25 mouse cellular contexts compared by ENCODE assay signal in genomic region chrX:120050604-120051003, GRCm38 (mm10).
DNase-seq lines count a peak whose midpoint lies in the region; ATAC-seq and TF ChIP-seq lines count a peak whose summit lies in the region.
"Had no signal": no experiment of that assay in that cellular context is flagged by ENCODE, and none has a peak within 500 bp of the region (broad histone marks: within the 10 kb centered on the region; RNA-seq: fewer than 3 reads in every experiment).

No protein-coding gene starts in this region.

- H3K4me3 ChIP-seq in kidney, embryonic 14.5 days (ENCODE audit: low read length) = no peak overlapping the region
- no peak overlapping the region for H3K4me3 ChIP-seq in liver, postnatal 0 days (ENCODE audit: low read depth, low read length)
- H3K4me3 ChIP-seq in liver, embryonic 11.5 days (ENCODE audit: low read depth, low read length) = no peak overlapping the region
- H3K4me3 ChIP-seq: embryonic facial prominence, embryonic 10.5 days; embryonic facial prominence, embryonic 12.5 days; forebrain, embryonic 13.5 days had no signal

- no peak overlapping the region for H3K27ac ChIP-seq in kidney, embryonic 14.5 days (ENCODE audit: low read depth, low read length)
- H3K27ac ChIP-seq in liver, postnatal 0 days (ENCODE audit: low read depth) = no peak overlapping the region
- no peak overlapping the region for H3K27ac ChIP-seq in liver, embryonic 11.5 days (ENCODE audit: low read depth, low read length)
- H3K27ac ChIP-seq: embryonic facial prominence, embryonic 10.5 days; embryonic facial prominence, embryonic 12.5 days; forebrain, embryonic 13.5 days had no signal

- H3K4me2 ChIP-seq in kidney, embryonic 14.5 days (replicated peaks; ENCODE audit: low read depth, low read length) = no peak overlapping the region
- no peak overlapping the region for H3K4me2 ChIP-seq in liver, postnatal 0 days (ENCODE audit: low read depth, low read length)
- no peak overlapping the region for H3K4me2 ChIP-seq in liver, embryonic 11.5 days
- H3K4me2 ChIP-seq: embryonic facial prominence, embryonic 12.5 days; forebrain, embryonic 13.5 days had no signal

- no peaks in the 10 kb centered on the region for H3K9me3 ChIP-seq in kidney, embryonic 14.5 days (ENCODE audit: control insufficient read depth, low read length)
- H3K9me3 ChIP-seq in liver, postnatal 0 days (ENCODE audit: low read length) = no peaks in the 10 kb centered on the region
- H3K9me3 ChIP-seq in liver, embryonic 11.5 days (ENCODE audit: control insufficient read depth, low read length) = no peaks in the 10 kb centered on the region
- H3K9me3 ChIP-seq: embryonic facial prominence, embryonic 10.5 days; embryonic facial prominence, embryonic 12.5 days; forebrain, embryonic 13.5 days; G1E had no signal

- no peak overlapping the region for H3K9ac ChIP-seq in kidney, embryonic 14.5 days (ENCODE audit: low read depth, low read length)
- H3K9ac ChIP-seq in liver, postnatal 0 days (replicated peaks) = no peak overlapping the region
- H3K9ac ChIP-seq in liver, embryonic 11.5 days (ENCODE audit: low read depth, low read length) = no peak overlapping the region
- H3K9ac ChIP-seq: embryonic facial prominence, embryonic 12.5 days; forebrain, embryonic 13.5 days had no signal

- TF ChIP-seq CTCF in liver, postnatal 0 days (IDR thresholded peaks at IDR 0.05; ENCODE audit: low read depth) = no peak

- no peak for TF ChIP-seq EP300 in liver, postnatal 0 days (IDR thresholded peaks at IDR 0.05; ENCODE audit: low read depth)

- no peaks in the 10 kb centered on the region for H3K27me3 ChIP-seq in kidney, embryonic 14.5 days (ENCODE audit: control insufficient read depth, insufficient read depth, low read length)
- H3K27me3 ChIP-seq in liver, postnatal 0 days (ENCODE audit: insufficient read depth, low read length) = no peaks in the 10 kb centered on the region
- H3K27me3 ChIP-seq in liver, embryonic 11.5 days (replicated peaks; ENCODE audit: control insufficient read depth, insufficient read depth, low read length) = no peaks in the 10 kb centered on the region
- H3K27me3 ChIP-seq: CH12.LX; embryonic facial prominence, embryonic 12.5 days; forebrain, embryonic 13.5 days had no signal

- 86% methylated on average over 2 of the region's 2 CpGs for WGBS in kidney, embryonic 14.5 days
- 63% methylated on average over 2 of the region's 2 CpGs for WGBS in liver, postnatal 0 days (ENCODE audit: insufficient replicate concordance)
- 81% methylated on average over 2 of the region's 2 CpGs for WGBS in liver, embryonic 11.5 days

- DNase-seq in kidney, adult 11 months = peak; percentile 5
- no peak for DNase-seq in kidney, postnatal 14 days
- peak; percentile 13 to 14 for DNase-seq in kidney, adult 8-10 months
- peak; percentile 5 to 19 for DNase-seq in kidney, postnatal 36 days
- DNase-seq in kidney, postnatal 10 days = no peak
- DNase-seq in liver, postnatal 0 days = no peak
- DNase-seq in liver, embryonic 11.5 days (ENCODE audit: low spot score) = no peak
- DNase-seq: adrenal gland, adult 8-10 months; adrenal gland, postnatal 14 days; adrenal gland, postnatal 36 days; B cell, adult 2 months; cerebellum, adult 11-12 months; cerebellum, adult 2 months; cerebellum, adult 9-10 months; cerebellum, postnatal 10 days; cerebellum, postnatal 25 days had no signal

- ATAC-seq in kidney, embryonic 14.5 days (ENCODE audit: low FRiP score, low TSS enrichment) = no peak
- ATAC-seq in liver, postnatal 0 days = peak; percentile 85
- ATAC-seq in liver, embryonic 11.5 days (replicated peaks; ENCODE audit: low FRiP score) = no peak
- ATAC-seq: activated CD4-positive, CD25-positive, alpha-beta regulatory T cell, adult 4 months; CD4-positive, CD25-positive, alpha-beta regulatory T cell, adult 4 months; forebrain, embryonic 13.5 days; Patski had no signal

- H3K4me1 ChIP-seq in kidney, embryonic 14.5 days (ENCODE audit: control insufficient read depth, insufficient read depth, low read length) = no peaks in the 10 kb centered on the region
- H3K4me1 ChIP-seq in liver, postnatal 0 days (ENCODE audit: insufficient read depth) = no peaks in the 10 kb centered on the region
- no peaks in the 10 kb centered on the region for H3K4me1 ChIP-seq in liver, embryonic 11.5 days (replicated peaks; ENCODE audit: control insufficient read depth, insufficient read depth, low read length)
- H3K4me1 ChIP-seq: embryonic facial prominence, embryonic 10.5 days; embryonic facial prominence, embryonic 12.5 days; forebrain, embryonic 13.5 days had no signal

- no peaks in the 10 kb centered on the region for H3K36me3 ChIP-seq in kidney, embryonic 14.5 days (ENCODE audit: control insufficient read depth, insufficient read depth, low read length)
- H3K36me3 ChIP-seq in liver, postnatal 0 days (replicated peaks; ENCODE audit: insufficient read depth, low read length) = no peaks in the 10 kb centered on the region
- H3K36me3 ChIP-seq in liver, embryonic 11.5 days (ENCODE audit: control insufficient read depth, insufficient read depth, low read length) = no peaks in the 10 kb centered on the region
- H3K36me3 ChIP-seq: embryonic facial prominence, embryonic 10.5 days; embryonic facial prominence, embryonic 12.5 days; G1E had no signal

Comparison
In these comparisons a context has a peak if more than half of its experiments do, and no peak if none do; other contexts are left out.
1. DNase-seq: peak in kidney, adult 11 months (single experiment), kidney, adult 8-10 months (2 of 2) and kidney, postnatal 36 days (2 of 2); none in kidney, postnatal 14 days (single experiment), kidney, postnatal 10 days (single experiment), liver, postnatal 0 days (single experiment) and liver, embryonic 11.5 days (single experiment).